Mouse (Mus musculus) heart, adult 9 months (tissue): Measurements from ENCODE around the gene Slc25a36.

Experiments used
- DNase-seq, 2 experiments: peaks; one replicate each; pipeline ENCODE4 v3.0.0; 2022; ENCODE audit warnings: low spot score in 2 of 2

The Slc25a36 gene

GRCm38 (mm10) chr9:97041633-97042032, 69.3 kb downstream of the Slc25a36 start:
- no peak for DNase-seq

GRCm38 (mm10) chr9:97038010-97038409, 72.9 kb downstream of the Slc25a36 start:
- DNase-seq = no peak

GRCm38 (mm10) chr9:97036656-97037055, 74.3 kb downstream of the Slc25a36 start:
- DNase-seq = no peak

- no peak for DNase-seq
Measured at GRCm38 (mm10) chr9:97027361-97027760, 83.6 kb downstream of the Slc25a36 start.

GRCm38 (mm10) chr9:97026006-97026405, 85.0 kb downstream of the Slc25a36 start:
- no peak for DNase-seq
